Mouse (Mus musculus) megakaryocyte, embryonic 14.5 days (primary cell): ENCODE measurements at regions not wholly inside any gene's neighbourhood (a gene's known extent, or its start where the extent isn't known, plus 50 kb on each side); places are given as distances from the start of the nearest gene placed in this dataset.

ENCODE experiments used
- H3K27me3 ChIP-seq: replicated peaks from 2 replicates; pipeline ENCODE3; 2012; ENCODE audit warnings: inconsistent platforms
- H3K36me3 ChIP-seq: replicated peaks from 2 replicates; pipeline ENCODE3; 2012; ENCODE audit warnings: low read length, inconsistent platforms, mixed read lengths
- H3K4me1 ChIP-seq: 2 replicates; pipeline ENCODE4 v1.6.1; 2012; ENCODE audit warnings: inconsistent platforms
- H3K4me3 ChIP-seq: replicated peaks from 2 replicates; pipeline ENCODE3; 2012; ENCODE audit warnings: moderate library complexity, mild to moderate bottlenecking, inconsistent platforms
- H3K9me3 ChIP-seq: 2 replicates; pipeline ENCODE4 v1.6.1; 2012; ENCODE audit warnings: inconsistent platforms
- FLI1 ChIP-seq: IDR thresholded peaks from 2 replicates; pipeline ENCODE4 v1.6.1; 2012; ENCODE audit warnings: low read length, inconsistent platforms, mixed read lengths
- GATA1 ChIP-seq: IDR thresholded peaks from 3 replicates; pipeline ENCODE4 v1.6.1; 2012; ENCODE audit warnings: mixed read lengths, low read length, inconsistent platforms, borderline replicate concordance

DNA sequence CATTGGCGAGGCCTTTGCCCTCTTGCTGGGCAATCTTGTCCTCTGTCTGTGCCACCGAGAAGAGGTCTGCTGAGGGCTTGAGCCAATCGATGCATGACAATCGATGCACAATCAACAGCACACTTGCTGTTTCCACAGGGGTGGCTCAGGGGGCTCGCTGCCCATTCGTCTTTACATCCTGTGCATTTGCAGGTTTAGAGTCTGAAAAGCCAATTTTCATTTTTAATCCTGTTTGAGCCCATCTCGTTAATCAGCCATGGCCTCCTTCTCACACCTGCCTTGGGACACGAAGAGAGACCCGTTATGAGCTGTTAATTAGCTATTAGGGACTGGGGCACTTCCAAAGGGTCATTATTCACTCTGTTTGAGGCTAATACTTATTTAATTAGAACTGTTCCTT is 86.4 kb upstream of the Rasgrp1 start:
- Histone ChIP-seq H3K9me3 (peaks cover 5% of the 10 kb centered on the region; the same call in 1 of the 2 replicates), H3K4me1 (no peaks in the 10 kb centered on the region; the same call in 1 of the 2 replicates), H3K4me3 (no peak overlapping the region), H3K27me3 (peaks cover 2% of the 10 kb centered on the region), H3K36me3 (no peaks in the 10 kb centered on the region)
- no peak for TF ChIP-seq GATA1
- no peak for TF ChIP-seq FLI1

DNA sequence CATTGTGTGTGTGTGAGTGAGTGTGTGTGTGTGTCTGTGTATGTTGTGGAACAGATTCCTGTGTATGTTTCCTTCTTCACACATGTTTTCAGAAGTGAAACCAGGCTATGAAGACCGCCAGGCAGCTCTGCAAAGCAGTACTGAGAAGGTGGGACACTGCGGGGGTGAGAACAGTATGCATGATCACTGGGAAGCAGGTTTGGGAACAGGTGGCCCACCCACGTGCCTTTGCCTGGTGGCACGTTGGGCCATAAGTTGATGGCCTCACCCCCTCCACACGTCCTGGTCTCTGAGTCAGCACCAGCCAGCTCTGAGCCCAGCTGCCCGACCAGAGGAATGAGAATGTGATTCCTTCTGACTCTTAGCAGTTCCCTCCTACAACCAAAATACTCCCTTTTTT is 89.2 kb upstream of the Rasgrp1 start:
- no peaks in the 10 kb centered on the region for H3K9me3 ChIP-seq
- no peaks in the 10 kb centered on the region; the same call in none of the 2 replicates for H3K4me1 ChIP-seq
- H3K36me3 ChIP-seq = no peaks in the 10 kb centered on the region
- peaks cover 2% of the 10 kb centered on the region for H3K27me3 ChIP-seq
- no peak for TF ChIP-seq GATA1
- TF ChIP-seq FLI1 = no peak
- no peak overlapping the region for H3K4me3 ChIP-seq

DNA sequence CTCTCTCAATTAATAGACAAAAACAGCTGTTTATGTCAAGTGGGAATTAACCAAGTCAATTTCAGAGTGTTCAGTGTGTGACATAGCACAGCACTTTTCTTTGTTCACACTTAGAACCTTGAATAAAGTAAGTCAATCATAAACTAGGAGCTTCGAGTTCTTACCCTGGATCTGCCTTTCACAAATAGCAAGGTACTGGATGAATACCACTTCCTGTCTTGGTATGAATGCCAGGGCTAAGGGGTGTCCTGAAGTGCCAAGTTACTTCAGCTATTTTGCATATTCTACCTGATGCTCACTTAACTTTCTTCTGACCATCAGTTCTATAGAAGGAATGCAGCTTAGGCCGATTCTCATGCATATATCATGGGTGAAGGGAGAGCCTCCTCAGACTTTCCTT is 90.1 kb upstream of the Rasgrp1 start:
- TF ChIP-seq GATA1 (no peak), FLI1 (no peak)
- H3K4me1 ChIP-seq = no peaks in the 10 kb centered on the region; the same call in none of the 2 replicates
- H3K27me3 ChIP-seq = peaks cover 2% of the 10 kb centered on the region
- no peak overlapping the region for H3K4me3 ChIP-seq
- no peaks in the 10 kb centered on the region for H3K9me3 ChIP-seq
- no peaks in the 10 kb centered on the region for H3K36me3 ChIP-seq

DNA sequence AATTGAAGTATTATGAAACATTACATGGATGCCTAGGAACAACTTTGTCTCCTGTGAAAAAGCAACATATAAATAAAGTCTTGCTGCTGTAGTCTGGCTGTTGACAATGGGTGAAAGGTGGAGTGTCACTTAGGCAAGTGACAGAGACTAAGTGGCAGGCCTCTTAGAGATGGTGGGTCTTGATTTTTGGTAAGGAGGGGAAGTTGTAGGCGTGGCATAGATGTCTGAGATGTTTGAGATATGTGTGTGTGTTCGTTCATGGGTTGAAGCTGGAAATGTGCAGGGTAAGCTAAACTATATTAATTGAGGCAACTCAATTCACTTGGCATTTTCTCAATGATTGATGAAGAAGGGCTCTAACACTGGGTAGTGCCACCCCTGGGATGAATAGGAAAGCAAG is 90.7 kb upstream of the Rasgrp1 start:
- peaks cover 2% of the 10 kb centered on the region for H3K27me3 ChIP-seq
- H3K36me3 ChIP-seq = no peaks in the 10 kb centered on the region
- no peak for TF ChIP-seq FLI1
- no peak overlapping the region for H3K4me3 ChIP-seq
- no peaks in the 10 kb centered on the region; the same call in none of the 2 replicates for H3K4me1 ChIP-seq
- H3K9me3 ChIP-seq = no peaks in the 10 kb centered on the region

DNA sequence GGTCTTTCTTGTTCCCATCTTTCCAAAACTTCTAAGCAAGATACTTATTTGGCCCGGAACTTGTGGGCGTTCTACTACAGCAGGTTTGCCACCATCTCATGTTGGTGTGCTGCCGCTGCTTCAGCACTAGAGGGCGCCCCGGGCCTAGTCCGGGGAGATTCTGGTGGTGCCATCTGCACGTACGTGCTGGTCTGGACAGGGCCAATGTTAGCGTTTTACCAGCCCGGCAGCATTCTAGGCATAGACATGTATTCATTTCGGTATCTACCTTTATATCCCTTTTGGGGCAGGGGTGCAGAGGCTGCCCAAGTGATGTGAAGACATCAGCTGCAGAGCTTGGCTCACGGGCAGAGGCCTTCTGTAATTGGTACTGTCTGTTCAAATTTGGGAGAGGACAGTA is 95.3 kb upstream of the Rasgrp1 start:
- Histone ChIP-seq H3K9me3 (no peaks in the 10 kb centered on the region), H3K4me1 (peaks cover 20% of the 10 kb centered on the region), H3K27me3 (no peaks in the 10 kb centered on the region), H3K4me3 (no peak overlapping the region), H3K36me3 (no peaks in the 10 kb centered on the region)
- TF ChIP-seq GATA1 (no peak), FLI1 (no peak)

DNA sequence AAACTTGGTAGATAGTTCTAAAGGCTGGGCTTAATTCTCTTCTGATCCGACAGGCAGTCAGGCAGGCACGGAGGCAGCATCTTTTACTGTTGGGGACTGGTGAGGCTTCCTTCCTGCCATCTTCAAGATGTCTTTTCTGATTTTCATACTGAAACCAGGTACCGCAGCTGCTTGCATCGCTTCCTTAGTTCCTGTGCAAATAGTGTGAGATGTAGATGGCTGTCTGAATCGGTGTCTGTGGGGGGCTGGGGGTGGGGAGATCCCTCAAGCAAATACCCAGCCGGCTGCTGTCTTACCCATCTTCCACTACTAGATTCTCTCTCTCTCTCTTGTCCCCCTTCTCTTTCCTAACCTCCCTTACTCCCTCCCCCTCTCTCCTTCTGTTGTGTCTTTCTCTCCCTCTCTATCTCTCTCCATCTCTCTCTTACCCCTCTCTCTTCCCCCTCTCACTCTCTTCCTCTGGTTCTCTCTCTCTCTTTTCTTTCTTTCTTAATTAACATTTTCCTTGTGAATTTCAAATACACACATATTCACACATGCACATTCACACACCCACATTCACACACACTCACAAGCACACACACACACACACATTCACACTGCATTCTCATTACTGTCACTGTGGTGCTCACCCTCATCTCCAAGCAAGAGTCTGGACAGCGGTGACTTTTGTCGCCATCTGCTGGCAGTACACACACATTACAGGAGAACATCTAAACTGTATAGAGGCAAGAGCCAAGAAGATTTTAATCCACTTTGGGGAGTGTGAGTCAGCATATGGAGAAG is 96.0 kb upstream of the Rasgrp1 start:
- H3K4me3 ChIP-seq = no peak overlapping the region
- peaks cover 22% of the 10 kb centered on the region for H3K4me1 ChIP-seq
- no peaks in the 10 kb centered on the region for H3K36me3 ChIP-seq
- TF ChIP-seq GATA1 = no peak
- no peak for TF ChIP-seq FLI1
- no peaks in the 10 kb centered on the region for H3K27me3 ChIP-seq
- no peaks in the 10 kb centered on the region for H3K9me3 ChIP-seq

DNA sequence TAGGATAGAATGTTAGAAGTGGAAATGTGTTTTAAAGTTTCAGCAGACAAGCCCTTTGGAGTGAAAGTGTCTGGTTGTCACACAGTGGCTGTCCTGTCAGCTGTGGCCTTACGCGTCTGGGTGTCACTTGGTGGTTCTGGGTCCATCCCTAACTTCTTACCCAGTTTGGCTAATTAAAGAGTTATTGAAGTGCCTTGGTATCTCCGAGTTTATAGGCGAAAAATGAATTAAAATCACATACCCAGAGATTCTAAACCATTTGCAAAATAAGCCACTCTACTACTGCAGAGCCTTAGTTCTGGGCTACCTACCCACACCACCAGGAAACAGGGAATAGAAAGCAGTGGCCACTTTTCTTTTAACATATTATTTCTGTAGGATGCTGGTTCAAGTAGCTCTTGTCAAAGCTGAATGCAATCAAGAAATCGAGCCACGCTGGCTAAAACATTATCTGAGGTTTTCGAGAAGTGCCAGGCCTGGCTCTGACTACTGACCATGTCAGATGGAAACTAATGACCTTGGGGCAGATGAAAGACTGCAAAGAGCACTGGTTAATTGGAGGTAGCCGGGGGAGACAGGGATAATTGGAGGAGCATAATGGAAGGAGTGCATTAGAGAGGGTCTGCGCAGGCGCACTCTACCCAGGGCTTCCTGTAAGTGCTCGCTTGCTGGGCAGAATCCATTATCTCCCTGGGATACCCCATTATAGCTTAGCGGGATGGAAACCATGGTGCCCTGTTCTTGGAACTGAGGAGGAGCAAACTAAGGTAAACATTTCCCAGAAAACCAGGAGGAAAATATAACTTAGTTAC is 96.8 kb upstream of the Rasgrp1 start:
- TF ChIP-seq FLI1 (no peak), GATA1 (no peak)
- H3K4me1 ChIP-seq = peaks cover 28% of the 10 kb centered on the region
- no peaks in the 10 kb centered on the region for H3K27me3 ChIP-seq

DNA sequence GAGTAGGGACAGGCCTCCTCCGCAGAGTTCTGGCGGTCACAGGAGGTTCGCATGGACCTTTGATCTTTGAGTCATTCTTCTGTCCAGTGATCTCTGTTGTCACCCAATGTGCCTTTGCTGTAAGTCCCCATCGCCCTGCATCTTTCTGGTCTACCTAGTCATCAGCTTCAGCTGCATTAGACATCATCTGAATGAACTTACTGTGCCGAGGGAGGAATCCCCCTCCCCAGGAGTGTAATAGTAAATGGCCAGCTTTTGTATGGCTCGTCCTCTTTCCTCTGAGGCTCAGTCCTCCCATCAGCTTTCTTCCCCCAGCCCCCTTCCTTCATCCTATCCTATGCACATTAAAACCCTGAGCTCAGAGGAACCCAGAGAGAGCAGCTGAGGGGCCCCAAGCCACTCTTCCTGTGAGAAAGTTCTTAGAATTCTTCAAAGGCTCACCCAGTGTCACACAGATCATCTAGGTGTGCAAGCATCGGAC is 98.0 kb upstream of the Rasgrp1 start:
- no peaks in the 10 kb centered on the region for H3K9me3 ChIP-seq
- TF ChIP-seq GATA1 = no peak
- no peak for TF ChIP-seq FLI1
- H3K4me1 ChIP-seq = peaks cover 35% of the 10 kb centered on the region
- H3K27me3 ChIP-seq = no peaks in the 10 kb centered on the region
- H3K36me3 ChIP-seq = no peaks in the 10 kb centered on the region
- no peak overlapping the region for H3K4me3 ChIP-seq

More for the DNA sequence above, 96.8 kb upstream of the Rasgrp1 start:
- Histone ChIP-seq H3K36me3 (no peaks in the 10 kb centered on the region), H3K9me3 (no peaks in the 10 kb centered on the region), H3K4me3 (no peak overlapping the region)

DNA sequence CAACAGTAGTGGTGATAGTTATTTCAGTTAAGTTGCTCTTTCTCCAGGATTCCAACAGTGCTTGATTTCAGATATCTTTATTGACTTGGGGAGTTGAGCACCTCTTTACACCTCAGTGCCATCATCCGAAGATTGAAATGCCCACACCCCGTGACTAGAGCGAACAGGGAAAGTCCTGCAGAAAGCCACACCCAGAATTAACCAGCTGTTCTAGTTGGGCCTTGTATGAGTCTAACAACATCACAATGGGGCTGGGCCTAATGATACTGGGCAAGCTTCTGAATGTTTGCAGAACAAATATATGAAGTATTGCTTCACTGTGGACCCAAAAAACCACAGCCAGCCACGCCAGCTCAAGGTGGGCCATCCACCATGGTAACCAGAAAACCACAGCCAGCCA is 100.1 kb upstream of the Rasgrp1 start:
- Histone ChIP-seq H3K27me3 (no peaks in the 10 kb centered on the region), H3K4me3 (no peak overlapping the region), H3K9me3 (no peaks in the 10 kb centered on the region), H3K36me3 (no peaks in the 10 kb centered on the region), H3K4me1 (peaks cover 54% of the 10 kb centered on the region)
- TF ChIP-seq GATA1 (no peak), FLI1 (no peak)

DNA sequence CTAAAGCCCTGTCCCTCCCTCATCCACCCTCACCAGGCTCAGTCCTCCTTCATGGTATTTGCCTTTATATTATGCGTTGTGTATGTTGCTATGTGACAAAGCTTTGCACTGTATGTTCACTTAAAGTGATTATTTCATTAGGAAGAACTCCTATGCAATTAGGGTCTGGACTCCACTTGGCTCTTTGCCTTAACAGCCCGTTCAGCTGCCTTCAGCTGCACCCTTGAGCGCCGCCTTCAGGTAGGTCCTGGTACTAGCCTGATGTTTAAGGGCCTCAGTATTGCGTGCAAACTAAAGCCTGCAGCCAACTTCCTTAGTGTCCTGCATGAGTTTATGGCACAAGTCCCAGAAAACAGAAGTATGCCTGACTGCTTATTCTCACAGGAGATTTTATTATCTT is 101.9 kb upstream of the Rasgrp1 start:
- Histone ChIP-seq H3K9me3 (no peaks in the 10 kb centered on the region), H3K4me3 (no peak overlapping the region), H3K4me1 (peaks cover 49% of the 10 kb centered on the region), H3K27me3 (no peaks in the 10 kb centered on the region), H3K36me3 (no peaks in the 10 kb centered on the region)
- TF ChIP-seq GATA1 (no peak), FLI1 (no peak)
